In genomic region chr1:123707292-123707691, GRCm38 (mm10) we compare ENCODE assay signal across 21 mouse cellular contexts.
DNase-seq lines count a peak whose midpoint lies in the region; TF ChIP-seq lines count a peak whose summit lies in the region.
"Had no signal": no experiment of that assay in that cellular context is flagged by ENCODE, and none has a peak within 500 bp of the region (broad histone marks: within the 10 kb centered on the region; RNA-seq: fewer than 3 reads in every experiment).

No protein-coding gene starts in this region.

- no peak overlapping the region for H3K4me3 ChIP-seq in left cerebral cortex, adult 2 months
- H3K4me3 ChIP-seq: forebrain, embryonic 13.5 days; midbrain, embryonic 15.5 days; neural tube, embryonic 12.5 days had no signal

- H3K27ac ChIP-seq in left cerebral cortex, adult 2 months = no peak overlapping the region
- H3K27ac ChIP-seq: forebrain, embryonic 13.5 days; kidney, postnatal 0 days; liver, embryonic 14.5 days; midbrain, embryonic 15.5 days; neural tube, embryonic 12.5 days had no signal

- intact Hi-C loops in left cerebral cortex, postnatal 4 days (cut with DNase I) = no loop called here
- intact Hi-C loops in left cerebral cortex, adult 2 months (cut with DNase I) = no loop called here
- intact Hi-C loops in heart, postnatal 10 days (cut with DNase I) = no loop called here

- no peak for TF ChIP-seq CTCF in left cerebral cortex, adult 2 months (IDR thresholded peaks at IDR 0.05)

- DNase-seq in left cerebral cortex, postnatal 4 days = peak; percentile 54
- DNase-seq in left cerebral cortex, adult 2 months (ENCODE audit: extremely low spot score in 1 of 2, low spot score in 2 of 2) = no peak
- peak; percentile 17 for DNase-seq in cerebellum, adult 11-12 months
- peak; percentile 8 for DNase-seq in cerebellum, adult 8-10 months
- peak; percentile 41 to 60 for DNase-seq in cerebellum, postnatal 25 days
- no peak for DNase-seq in heart, postnatal 10 days
- no peak for DNase-seq in embryo, embryonic 9.5 days (ENCODE audit: extremely low spot score)
- DNase-seq: adrenal gland, adult 2 months; B cell, adult 2 months; gastrocnemius, postnatal 10 days; kidney, adult 8-10 months; layer of hippocampus, postnatal 36 days; liver; lung, adult 2 months; lung, postnatal 10 days; thymus, postnatal 4 days had no signal

Comparison
In these comparisons a context has a peak if more than half of its experiments do, and no peak if none do; other contexts are left out.
1. DNase-seq: peak in left cerebral cortex, postnatal 4 days (single experiment), cerebellum, adult 11-12 months (single experiment), cerebellum, adult 8-10 months (single experiment) and cerebellum, postnatal 25 days (2 of 2); none in left cerebral cortex, adult 2 months (0 of 2), heart, postnatal 10 days (0 of 2) and embryo, embryonic 9.5 days (single experiment).